Mouse (Mus musculus): ENCODE data around the gene Ascc2.
A peak's percentile ranks its signal among the peaks of the same experiment; 100 is the strongest.

- no peak for TF ChIP-seq TCF12 (IDR thresholded peaks at IDR 0.05; ENCODE audit: insufficient read depth, poor library complexity, severe bottlenecking)
- TF ChIP-seq POLR2A (IDR thresholded peaks at IDR 0.05; ENCODE audit: insufficient read length, low read depth): peak; percentile 69
Observed at GRCm38 (mm10) chr11:4637534-4638234, at the start of gene Ascc2.
